Mouse (Mus musculus): ENCODE results near the gene Smagp. TPM values are rescaled to one million over a fixed set of nuclear protein-coding genes. Genes with fewer than 3 reads are reported as not detected.
A peak's percentile ranks its signal among the peaks of the same experiment; 100 is the strongest.

Smagp gene
- polyA plus RNA-seq, 1 experiment from 2014 or later, result 37.7 TPM

GRCm38 (mm10) chr15:100600047-100600695 is 36.6 kb downstream of the Smagp start:
- Histone ChIP-seq H3K4me3 (replicated peaks) (peak overlapping the region; percentile 78), H3K9ac (peak overlapping the region; percentile 75), H3K4me1 (replicated peaks) (peaks cover 10% of the 10 kb centered on the region; the same call in 1 of the 2 replicates), H3K36me3 (no peaks in the 10 kb centered on the region), H3K27ac (no peak overlapping the region), H3K27me3 (replicated peaks) (no peaks in the 10 kb centered on the region; the same call in none of the 2 replicates), H3K9me3 (no peaks in the 10 kb centered on the region), H3K4me2 (replicated peaks) (peak overlapping the region; percentile 98)
- peak; percentile 73 for ATAC-seq
- WGBS, result 1% methylated on average over 35 of the region's 35 CpGs

- H3K36me3 ChIP-seq, result no peaks in the 10 kb centered on the region
- peak; percentile 79 for ATAC-seq
- H3K4me1 ChIP-seq (replicated peaks), result peaks cover 5% of the 10 kb centered on the region; the same call in 1 of the 2 replicates
- H3K4me3 ChIP-seq (replicated peaks), result peak within 1 kb of the TSS; percentile 78
- H3K27ac ChIP-seq, result no peak within 1 kb of the TSS
- H3K27me3 ChIP-seq (replicated peaks), result no peaks in the 10 kb centered on the region; the same call in none of the 2 replicates
- peak within 1 kb of the TSS; percentile 98 for H3K4me2 ChIP-seq (replicated peaks)
- under 1% methylated on average over 73 of the region's 76 CpGs for WGBS
- H3K9me3 ChIP-seq, result no peaks in the 10 kb centered on the region
- H3K9ac ChIP-seq, result peak within 1 kb of the TSS; percentile 75
Observed at GRCm38 (mm10) chr15:100599276-100600046, 37.3 kb downstream of the Smagp start, which contains the start of gene Pou6f1. Gene Pou6f1, minus strand, starts transcription at chr15:100599984.

- peak overlapping the region; percentile 75 for H3K9ac ChIP-seq
- no peaks in the 10 kb centered on the region for H3K36me3 ChIP-seq
- H3K27ac ChIP-seq, result no peak overlapping the region
- no peaks in the 10 kb centered on the region for H3K9me3 ChIP-seq
- H3K4me3 ChIP-seq (replicated peaks), result peak overlapping the region; percentile 78
- no peak for ATAC-seq
- 1% methylated on average over 12 of the region's 12 CpGs for WGBS
- H3K4me2 ChIP-seq (replicated peaks), result peak overlapping the region; percentile 98
- H3K27me3 ChIP-seq (replicated peaks), result no peaks in the 10 kb centered on the region; the same call in none of the 2 replicates
- peaks cover 4% of the 10 kb centered on the region; the same call in 1 of the 2 replicates for H3K4me1 ChIP-seq (replicated peaks)
Observed at GRCm38 (mm10) chr15:100598883-100599275, 37.9 kb downstream of the Smagp start.

- H3K27ac ChIP-seq, result no peak overlapping the region
- H3K4me2 ChIP-seq (replicated peaks), result peak overlapping the region; percentile 98
- no peaks in the 10 kb centered on the region for H3K36me3 ChIP-seq
- no peaks in the 10 kb centered on the region for H3K9me3 ChIP-seq
- H3K27me3 ChIP-seq (replicated peaks), result no peaks in the 10 kb centered on the region; the same call in none of the 2 replicates
- no peak overlapping the region for H3K9ac ChIP-seq
- no peak for ATAC-seq
- peak overlapping the region; percentile 78 for H3K4me3 ChIP-seq (replicated peaks)
- H3K4me1 ChIP-seq (replicated peaks), result peaks cover 4% of the 10 kb centered on the region; the same call in 1 of the 2 replicates
- 19% methylated on average over 9 of the region's 9 CpGs for WGBS
Observed at GRCm38 (mm10) chr15:100598287-100598882, 38.4 kb downstream of the Smagp start.

- WGBS, result 77% methylated on average over 6 of the region's 6 CpGs
- Histone ChIP-seq H3K36me3 (0 out of 2 replicates have a peak, but pooled peaks cover 2% of the 10 kb centered on the region), H3K27ac (no peak overlapping the region), H3K27me3 (replicated peaks) (no peaks in the 10 kb centered on the region), H3K9ac (no peak overlapping the region), H3K4me1 (replicated peaks) (no peaks in the 10 kb centered on the region), H3K4me2 (replicated peaks) (no peak overlapping the region), H3K9me3 (no peaks in the 10 kb centered on the region), H3K4me3 (replicated peaks) (no peak overlapping the region)
- no peak for ATAC-seq
Observed at GRCm38 (mm10) chr15:100592817-100593216, 43.9 kb downstream of the Smagp start.

- Histone ChIP-seq H3K4me3 (replicated peaks) (no peak overlapping the region), H3K27me3 (replicated peaks) (no peaks in the 10 kb centered on the region), H3K27ac (no peak overlapping the region), H3K4me1 (replicated peaks) (no peaks in the 10 kb centered on the region), H3K9ac (no peak overlapping the region), H3K36me3 (0 out of 2 replicates have a peak, but pooled peaks cover 2% of the 10 kb centered on the region), H3K4me2 (replicated peaks) (no peak overlapping the region), H3K9me3 (no peaks in the 10 kb centered on the region)
- no peak for ATAC-seq
- 63% methylated on average over 8 of the region's 8 CpGs for WGBS
Observed at GRCm38 (mm10) chr15:100590436-100590835, 46.3 kb downstream of the Smagp start.

GRCm38 (mm10) chr15:100588297-100588696 is 48.4 kb downstream of the Smagp start:
- no peak overlapping the region for H3K4me3 ChIP-seq (replicated peaks)
- no peak overlapping the region for H3K9ac ChIP-seq
- H3K36me3 ChIP-seq, result 0 out of 2 replicates have a peak, but pooled peaks cover 2% of the 10 kb centered on the region
- 82% methylated on average over 6 of the region's 6 CpGs for WGBS
- no peaks in the 10 kb centered on the region for H3K27me3 ChIP-seq (replicated peaks)
- H3K4me2 ChIP-seq (replicated peaks), result no peak overlapping the region
- H3K4me1 ChIP-seq (replicated peaks), result no peaks in the 10 kb centered on the region
- H3K27ac ChIP-seq, result no peak overlapping the region
- H3K9me3 ChIP-seq, result no peaks in the 10 kb centered on the region
- ATAC-seq, result no peak

- no peak for ATAC-seq
- Histone ChIP-seq H3K4me3 (replicated peaks) (no peak overlapping the region), H3K9ac (no peak overlapping the region), H3K9me3 (no peaks in the 10 kb centered on the region), H3K27ac (no peak overlapping the region), H3K4me2 (replicated peaks) (no peak overlapping the region), H3K36me3 (0 out of 2 replicates have a peak, but pooled peaks cover 2% of the 10 kb centered on the region), H3K27me3 (replicated peaks) (no peaks in the 10 kb centered on the region), H3K4me1 (replicated peaks) (no peaks in the 10 kb centered on the region)
- 57% methylated on average over 4 of the region's 4 CpGs for WGBS
Observed at GRCm38 (mm10) chr15:100587166-100587565, 49.6 kb downstream of the Smagp start.

GRCm38 (mm10) chr15:100585931-100586330 is 50.8 kb downstream of the Smagp start:
- Histone ChIP-seq H3K4me2 (replicated peaks) (no peak overlapping the region), H3K9ac (no peak overlapping the region), H3K27me3 (replicated peaks) (no peaks in the 10 kb centered on the region), H3K9me3 (no peaks in the 10 kb centered on the region), H3K4me3 (replicated peaks) (no peak overlapping the region), H3K36me3 (0 out of 2 replicates have a peak, but pooled peaks cover 2% of the 10 kb centered on the region), H3K4me1 (replicated peaks) (no peaks in the 10 kb centered on the region), H3K27ac (no peak overlapping the region)
- 93% methylated on average over 16 of the region's 16 CpGs for WGBS
- ATAC-seq, result no peak

GRCm38 (mm10) chr15:100580108-100580507 is 56.6 kb downstream of the Smagp start:
- 90% methylated on average over 10 of the region's 10 CpGs for WGBS
- no peak overlapping the region for H3K27ac ChIP-seq
- ATAC-seq, result no peak
- no peak overlapping the region for H3K9ac ChIP-seq
- H3K4me1 ChIP-seq (replicated peaks), result no peaks in the 10 kb centered on the region
- H3K4me3 ChIP-seq (replicated peaks), result no peak overlapping the region
- H3K27me3 ChIP-seq (replicated peaks), result no peaks in the 10 kb centered on the region
- H3K9me3 ChIP-seq, result no peaks in the 10 kb centered on the region
- no peaks in the 10 kb centered on the region for H3K36me3 ChIP-seq
- H3K4me2 ChIP-seq (replicated peaks), result no peak overlapping the region

- peaks cover 12% of the 10 kb centered on the region for H3K4me1 ChIP-seq (replicated peaks)
- H3K9me3 ChIP-seq, result no peaks in the 10 kb centered on the region
- no peaks in the 10 kb centered on the region for H3K27me3 ChIP-seq (replicated peaks)
- no peak overlapping the region for H3K27ac ChIP-seq
- WGBS, result 85% methylated on average over 16 of the region's 16 CpGs
- H3K4me3 ChIP-seq (replicated peaks), result no peak overlapping the region
- no peaks in the 10 kb centered on the region for H3K36me3 ChIP-seq
- no peak for ATAC-seq
- H3K9ac ChIP-seq, result no peak overlapping the region
- H3K4me2 ChIP-seq (replicated peaks), result no peak overlapping the region
Observed at GRCm38 (mm10) chr15:100577972-100578371, 58.8 kb downstream of the Smagp start.

GRCm38 (mm10) chr15:100576810-100577209 is 59.9 kb downstream of the Smagp start:
- Histone ChIP-seq H3K4me3 (replicated peaks) (no peak overlapping the region), H3K27me3 (replicated peaks) (no peaks in the 10 kb centered on the region), H3K4me1 (replicated peaks) (peaks cover 12% of the 10 kb centered on the region), H3K36me3 (no peaks in the 10 kb centered on the region), H3K4me2 (replicated peaks) (no peak overlapping the region), H3K9me3 (no peaks in the 10 kb centered on the region), H3K27ac (no peak overlapping the region), H3K9ac (no peak overlapping the region)
- 81% methylated on average over 6 of the region's 6 CpGs for WGBS
- no peak for ATAC-seq

All from intestine, embryonic 15.5 days (tissue).